Mouse (Mus musculus) pancreas, adult 10 weeks (tissue): ENCODE data around the gene Osr1. TPM values are rescaled to one million over a fixed set of nuclear protein-coding genes. Genes with fewer than 3 reads are reported as not detected.

ENCODE experiments used
- polyA plus RNA-seq: library from polyadenylated mRNA; stranded (reverse); fragments of 350-450 nt; fragmentation: Illumina TruSeq; extraction: RNeasy Lipid Tissue Mini Kit (QIAGEN cat#74804); gene quantifications from one replicate; pipeline ENCODE4 v1.2.3, GENCODE M21; 2015; ENCODE audit warnings: low read depth, low replicate concordance; ENCODE audit not compliant: insufficient read depth

The Osr1 gene
- polyA plus RNA-seq: 15.0 TPM

GRCm38 (mm10) chr12:9569971-9570370 lies at the start of gene Osr1:
Osr1 (plus strand) TSS chr12:9570116.

